Mouse (Mus musculus) intestine, embryonic 14.5 days (tissue): ENCODE measurements around the gene Erf. TPM values are rescaled to one million over a fixed set of nuclear protein-coding genes. Genes with fewer than 3 reads are reported as not detected.

Experiments used
- ATAC-seq: fragments of 200-750 bp; cut with Nextera tagmentation; replicated peaks from 2 replicates; pipeline ENCODE4 v1.8.0; 2017; ENCODE audit warnings: low read depth, moderate number of reproducible peaks, moderate TSS enrichment, moderate library complexity; ENCODE audit not compliant: low FRiP score, low TSS enrichment
- DNase-seq: peaks from one replicate; pipeline ENCODE4 v3.0.0-alpha.2; 2018; ENCODE audit warnings: low spot score
- H3K27ac ChIP-seq: fragments of 300-500 bp; sonication (generic); 2 replicates; pipeline ENCODE4 v1.5.1; 2014; ENCODE audit warnings: low read depth, mild to moderate bottlenecking, control low read depth
- H3K27me3 ChIP-seq: fragments of 300-500 bp; sonication (generic); replicated peaks from 2 replicates; pipeline ENCODE4 v1.6.1; 2014; ENCODE audit warnings: low read length, control low read depth; ENCODE audit not compliant: control insufficient read depth, insufficient read depth
- H3K36me3 ChIP-seq: fragments of 300-500 bp; sonication (generic); 2 replicates; pipeline ENCODE4 v1.6.1; 2014; ENCODE audit warnings: low read length, control low read depth; ENCODE audit not compliant: control insufficient read depth, insufficient read depth
- H3K4me1 ChIP-seq: fragments of 300-500 bp; sonication (generic); replicated peaks from 2 replicates; pipeline ENCODE4 v1.6.1; 2014; ENCODE audit warnings: low read length, control low read depth, mixed read lengths; ENCODE audit not compliant: control insufficient read depth, insufficient read depth
- H3K4me2 ChIP-seq: fragments of 300-500 bp; sonication (generic); 2 replicates; pipeline ENCODE4 v1.6.1; 2014; ENCODE audit warnings: low read length
- H3K4me3 ChIP-seq: fragments of 300-500 bp; sonication (generic); 2 replicates; pipeline ENCODE4 v1.5.1; 2014; ENCODE audit warnings: low read depth, low read length, control low read depth, mixed read lengths
- H3K9ac ChIP-seq: fragments of 300-500 bp; sonication (generic); 2 replicates; pipeline ENCODE4 v1.6.1; 2014; ENCODE audit warnings: mild to moderate bottlenecking, low read length
- H3K9me3 ChIP-seq: fragments of 300-500 bp; sonication (generic); 2 replicates; pipeline ENCODE4 v1.6.1; 2016; ENCODE audit warnings: low read length, control low read depth; ENCODE audit not compliant: control insufficient read depth
- WGBS: fragments of 180-500 bp; shearing (Covaris S2); extraction: QIAGEN DNeasy Blood & Tissue Kit; methylation state at CpG from one replicate; pipeline ENCODE4 v1.1.7; 2014; 5-methylcytosine and 5-hydroxymethylcytosine counted together
- polyA plus RNA-seq: library from polyadenylated mRNA; unstranded; fragments of >200 nt; fragmentation: Nextera tagmentation; extraction: Ambion mirVana; gene quantifications from 2 replicates; pipeline ENCODE4 v1.2.1, GENCODE M21; 2014

The Erf gene
- polyA plus RNA-seq, 1 experiment from 2014 or later = 22.0 TPM

- Histone ChIP-seq H3K4me3 (no peak overlapping the region), H3K27me3 (no peaks in the 10 kb centered on the region), H3K9me3 (no peaks in the 10 kb centered on the region), H3K27ac (no peak overlapping the region), H3K9ac (no peak overlapping the region), H3K36me3 (peaks cover 98% of the 10 kb centered on the region), H3K4me2 (no peak overlapping the region), H3K4me1 (peaks cover 1% of the 10 kb centered on the region)
- WGBS = 87% methylated on average over 2 of the region's 2 CpGs
- ATAC-seq (peak; percentile 3; the same call in 1 of the 2 replicates), DNase-seq (no peak)
These were observed 40.4 kb upstream of the Erf start for GRCm38 (mm10) chr7:25290911-25291310.

- H3K27me3 ChIP-seq = no peaks in the 10 kb centered on the region
- peak; percentile 20 for ATAC-seq
- H3K36me3 ChIP-seq = peaks cover 98% of the 10 kb centered on the region
- no peak for DNase-seq
- H3K4me3 ChIP-seq = no peak overlapping the region
- no peaks in the 10 kb centered on the region for H3K9me3 ChIP-seq
- no peak overlapping the region for H3K4me2 ChIP-seq
- no peak overlapping the region for H3K9ac ChIP-seq
- no peaks in the 10 kb centered on the region; the same call in 1 of the 2 replicates for H3K4me1 ChIP-seq
- 79% methylated on average over 1 of the region's 1 CpGs for WGBS
- H3K27ac ChIP-seq = no peak overlapping the region
These were observed 39.9 kb upstream of the Erf start for GRCm38 (mm10) chr7:25290463-25290862.

- Histone ChIP-seq H3K9me3 (no peaks in the 10 kb centered on the region), H3K27ac (no peak overlapping the region), H3K4me2 (no peak overlapping the region), H3K36me3 (peaks cover 100% of the 10 kb centered on the region), H3K27me3 (no peaks in the 10 kb centered on the region), H3K4me3 (no peak overlapping the region), H3K9ac (no peak overlapping the region), H3K4me1 (no peaks in the 10 kb centered on the region; the same call in 1 of the 2 replicates)
- ATAC-seq (no peak), DNase-seq (no peak)
- WGBS = 96% methylated on average over 3 of the region's 3 CpGs
These were observed 39.4 kb upstream of the Erf start for GRCm38 (mm10) chr7:25289925-25290324.

GRCm38 (mm10) chr7:25288721-25289120, 38.2 kb upstream of the Erf start:
- ATAC-seq = no peak
- H3K9me3 ChIP-seq = no peaks in the 10 kb centered on the region
- H3K4me1 ChIP-seq = peaks cover 11% of the 10 kb centered on the region
- H3K9ac ChIP-seq = no peak overlapping the region
- no peaks in the 10 kb centered on the region for H3K27me3 ChIP-seq
- DNase-seq = no peak
- no peak overlapping the region for H3K4me3 ChIP-seq
- no peak overlapping the region for H3K4me2 ChIP-seq
- WGBS = 92% methylated on average over 3 of the region's 3 CpGs
- no peak overlapping the region for H3K27ac ChIP-seq
- H3K36me3 ChIP-seq = peaks cover 94% of the 10 kb centered on the region

GRCm38 (mm10) chr7:25288011-25288410, 37.5 kb upstream of the Erf start:
- no peak overlapping the region for H3K4me3 ChIP-seq
- H3K27me3 ChIP-seq = no peaks in the 10 kb centered on the region
- H3K4me2 ChIP-seq = no peak overlapping the region
- peaks cover 87% of the 10 kb centered on the region for H3K36me3 ChIP-seq
- no peaks in the 10 kb centered on the region for H3K9me3 ChIP-seq
- no peak for DNase-seq
- H3K4me1 ChIP-seq = peaks cover 18% of the 10 kb centered on the region
- no peak for ATAC-seq
- H3K9ac ChIP-seq = no peak overlapping the region
- WGBS = 91% methylated on average over 12 of the region's 12 CpGs
- no peak overlapping the region for H3K27ac ChIP-seq

GRCm38 (mm10) chr7:25286989-25287388, 36.4 kb upstream of the Erf start:
- H3K4me3 ChIP-seq = no peak overlapping the region
- H3K27me3 ChIP-seq = no peaks in the 10 kb centered on the region
- H3K9me3 ChIP-seq = no peaks in the 10 kb centered on the region
- 85% methylated on average over 8 of the region's 8 CpGs for WGBS
- peaks cover 77% of the 10 kb centered on the region for H3K36me3 ChIP-seq
- ATAC-seq (no peak), DNase-seq (no peak)
- H3K4me1 ChIP-seq = peaks cover 19% of the 10 kb centered on the region
- no peak overlapping the region for H3K27ac ChIP-seq
- no peak overlapping the region for H3K9ac ChIP-seq
- no peak overlapping the region for H3K4me2 ChIP-seq

- WGBS = 92% methylated on average over 20 of the region's 20 CpGs
- no peak overlapping the region for H3K9ac ChIP-seq
- H3K36me3 ChIP-seq = peaks cover 64% of the 10 kb centered on the region
- no peaks in the 10 kb centered on the region for H3K27me3 ChIP-seq
- H3K27ac ChIP-seq = no peak overlapping the region
- no peak for DNase-seq
- H3K9me3 ChIP-seq = no peaks in the 10 kb centered on the region
- H3K4me3 ChIP-seq = no peak overlapping the region
- H3K4me2 ChIP-seq = no peak overlapping the region
- H3K4me1 ChIP-seq = peaks cover 29% of the 10 kb centered on the region
- no peak for ATAC-seq
These were observed 35.1 kb upstream of the Erf start for GRCm38 (mm10) chr7:25285511-25286238.

GRCm38 (mm10) chr7:25284766-25285165, 34.2 kb upstream of the Erf start:
- Histone ChIP-seq H3K4me2 (peak overlapping the region; percentile 60), H3K9ac (peak overlapping the region; percentile 73; the same call in 1 of the 2 replicates), H3K27me3 (no peaks in the 10 kb centered on the region), H3K4me3 (no peak overlapping the region), H3K27ac (no peak overlapping the region), H3K9me3 (no peaks in the 10 kb centered on the region), H3K4me1 (peaks cover 37% of the 10 kb centered on the region), H3K36me3 (peaks cover 55% of the 10 kb centered on the region)
- DNase-seq (no peak), ATAC-seq (no peak)
- WGBS = 69% methylated on average over 5 of the region's 5 CpGs

GRCm38 (mm10) chr7:25284171-25284570, 33.6 kb upstream of the Erf start:
- H3K4me3 ChIP-seq = peak overlapping the region; percentile 50
- H3K9me3 ChIP-seq = no peaks in the 10 kb centered on the region
- no peak for ATAC-seq
- peak overlapping the region; percentile 60 for H3K4me2 ChIP-seq
- H3K4me1 ChIP-seq = peaks cover 37% of the 10 kb centered on the region
- peaks cover 49% of the 10 kb centered on the region for H3K36me3 ChIP-seq
- no peaks in the 10 kb centered on the region for H3K27me3 ChIP-seq
- H3K27ac ChIP-seq = peak overlapping the region; percentile 95; the same call in 1 of the 2 replicates
- WGBS = 55% methylated on average over 2 of the region's 2 CpGs
- no peak for DNase-seq
- peak overlapping the region; percentile 73 for H3K9ac ChIP-seq
